Mouse (Mus musculus) heart, postnatal 0 days (tissue): ENCODE measurements around the gene Nhlrc2.
"Not testable (repeated sequence)": the region's sequence is repeated elsewhere in the genome, so short reads cannot be mapped to it uniquely, and the experiment has no call there.

Experiments used
- CTCF ChIP-seq: IDR thresholded peaks from 2 replicates; pipeline ENCODE4 v1.5.1; 2016; ENCODE audit warnings: antibody characterized with exemption, control low read depth, low read depth
- EP300 ChIP-seq: IDR thresholded peaks from 2 replicates; pipeline ENCODE4 v1.6.1; 2016; ENCODE audit warnings: antibody characterized with exemption, low read depth

- TF ChIP-seq CTCF, EP300: not testable (repeated sequence)
Measured at GRCm38 (mm10) chr19:56503525-56503924, 44.5 kb upstream of the Nhlrc2 start.
